Mouse (Mus musculus) heart, embryonic 10.5 days (tissue): ENCODE data around the gene Epor. TPM values are rescaled to one million over a fixed set of nuclear protein-coding genes. Genes with fewer than 3 reads are reported as not detected.

Experiments used
- DNase-seq: peaks from one replicate; pipeline ENCODE4 v3.0.0-alpha.2; 2017; ENCODE audit warnings: low spot score
- H3K27ac ChIP-seq: fragments of 300-500 bp; sonication (generic); 2 replicates; pipeline ENCODE4 v1.5.1; 2016; ENCODE audit warnings: mild to moderate bottlenecking
- H3K27me3 ChIP-seq: fragments of 300-500 bp; sonication (generic); 2 replicates; pipeline ENCODE4 v1.6.1; 2016; ENCODE audit warnings: mild to moderate bottlenecking; ENCODE audit not compliant: poor library complexity, insufficient read depth, severe bottlenecking
- H3K36me3 ChIP-seq: fragments of 300-500 bp; sonication (generic); 2 replicates; pipeline ENCODE4 v1.6.1; 2016; ENCODE audit warnings: mild to moderate bottlenecking, moderate library complexity
- H3K4me1 ChIP-seq: fragments of 300-500 bp; sonication (generic); 2 replicates; pipeline ENCODE4 v1.6.1; 2016; ENCODE audit warnings: mild to moderate bottlenecking
- H3K4me3 ChIP-seq: fragments of 300-500 bp; sonication (generic); 2 replicates; pipeline ENCODE4 v1.5.1; 2016; ENCODE audit warnings: mild to moderate bottlenecking, moderate library complexity
- H3K9me3 ChIP-seq: fragments of 300-500 bp; sonication (generic); 2 replicates; pipeline ENCODE4 v1.6.1; 2016; ENCODE audit warnings: mild to moderate bottlenecking, moderate library complexity
- WGBS: fragments of 180-500 bp; shearing (Covaris S2); methylation state at CpG from one replicate; pipeline ENCODE4 v1.1.7; 2016; 5-methylcytosine and 5-hydroxymethylcytosine counted together
- polyA plus RNA-seq: library from polyadenylated mRNA; unstranded; fragments of >200 nt; fragmentation: Nextera tagmentation; extraction: Ambion mirVana; gene quantifications from 2 replicates; pipeline ENCODE4 v1.2.1, GENCODE M21; 2016

Epor gene
- polyA plus RNA-seq, 1 experiment from 2014 or later = 25.9 TPM

DNA sequence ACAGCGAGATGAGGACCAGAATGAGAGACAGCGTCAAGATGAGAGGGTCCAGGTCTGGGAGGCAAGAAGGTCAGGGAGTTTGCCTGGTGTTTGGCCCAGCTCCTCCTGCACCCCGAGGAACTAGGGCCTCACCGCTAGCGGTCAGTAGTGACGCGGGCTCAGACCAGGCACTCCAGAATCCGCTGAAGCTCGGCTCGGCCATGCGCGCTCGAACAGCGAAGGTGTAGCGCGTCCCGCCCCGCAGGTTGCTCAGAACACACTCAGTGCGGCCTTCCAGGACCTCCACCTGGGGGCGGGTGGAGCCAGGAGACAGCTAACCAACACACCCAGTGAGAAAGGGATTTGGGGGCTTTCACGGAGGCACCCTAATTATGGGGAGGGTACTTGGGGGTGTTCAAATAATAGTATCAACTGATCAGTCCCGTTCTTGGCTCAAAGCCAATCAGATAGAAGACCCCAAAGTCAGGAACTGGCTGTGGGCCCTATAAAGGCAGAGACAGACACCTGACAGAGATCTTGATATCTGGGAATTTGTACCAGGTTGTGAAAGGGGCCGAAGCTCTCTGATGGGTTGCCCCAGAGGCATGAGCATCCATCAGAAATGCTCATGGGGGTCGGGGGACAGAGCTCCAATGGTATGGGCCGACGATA lies 2.6 kb downstream of the Epor start:
- Histone ChIP-seq H3K36me3 (peaks cover 24% of the 10 kb centered on the region), H3K27me3 (peaks cover 46% of the 10 kb centered on the region), H3K4me1 (peaks cover 49% of the 10 kb centered on the region), H3K9me3 (no peaks in the 10 kb centered on the region), H3K27ac (peak overlapping the region; percentile 82; the same call in 1 of the 2 replicates), H3K4me3 (peak overlapping the region; percentile 58)
- 13% methylated on average over 26 of the region's 26 CpGs for WGBS
- no peak for DNase-seq

DNA sequence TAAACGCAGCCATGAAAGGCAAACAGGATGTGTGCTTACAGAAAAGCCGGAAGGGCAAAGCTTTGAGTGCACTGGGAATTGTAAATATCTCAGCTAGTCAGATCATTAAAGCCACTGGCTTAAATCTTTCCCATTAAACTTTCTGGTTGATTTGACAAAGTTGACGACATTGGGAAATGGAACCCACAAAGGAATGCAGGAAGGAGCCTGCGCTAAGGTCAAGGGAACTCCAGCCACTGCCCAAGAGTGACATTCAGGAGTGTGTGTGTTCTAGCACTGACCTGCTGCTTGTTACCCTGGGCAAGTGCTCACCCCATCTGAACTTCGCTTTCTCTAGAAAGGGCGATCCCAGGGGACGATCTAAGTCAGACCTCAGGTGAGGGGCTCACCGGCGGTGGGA lies 3.2 kb downstream of the Epor start:
- no peak for DNase-seq
- Histone ChIP-seq H3K27ac (peak overlapping the region; percentile 82; the same call in 1 of the 2 replicates), H3K27me3 (peaks cover 46% of the 10 kb centered on the region), H3K4me3 (peak overlapping the region; percentile 58), H3K9me3 (no peaks in the 10 kb centered on the region), H3K4me1 (peaks cover 49% of the 10 kb centered on the region), H3K36me3 (peaks cover 24% of the 10 kb centered on the region)
- 48% methylated on average over 9 of the region's 9 CpGs for WGBS

DNA sequence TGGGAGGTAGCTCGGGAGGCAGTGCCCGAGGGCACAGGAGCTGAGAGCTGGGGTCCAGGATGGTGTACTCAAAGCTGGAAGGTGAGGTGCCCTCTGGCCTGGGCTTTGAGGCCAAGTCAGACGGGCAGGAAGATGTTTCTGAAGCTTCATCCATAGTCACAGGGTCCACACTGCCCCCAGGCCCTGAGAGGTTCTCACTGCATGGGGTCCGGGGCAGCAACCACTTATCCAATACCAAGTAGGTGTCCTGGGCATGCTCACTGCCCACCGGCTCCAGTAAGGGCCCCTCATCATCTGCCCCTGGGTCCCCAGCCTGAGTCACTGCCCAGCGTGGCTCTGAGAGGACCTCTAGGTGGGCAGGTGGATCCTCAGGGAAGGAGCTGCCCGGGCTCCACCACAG lies 4.1 kb downstream of the Epor start:
- Histone ChIP-seq H3K36me3 (peaks cover 24% of the 10 kb centered on the region), H3K4me3 (no peak overlapping the region), H3K27me3 (peaks cover 46% of the 10 kb centered on the region), H3K27ac (no peak overlapping the region), H3K9me3 (no peaks in the 10 kb centered on the region), H3K4me1 (peaks cover 49% of the 10 kb centered on the region)
- 80% methylated on average over 7 of the region's 7 CpGs for WGBS
- DNase-seq = no peak

GRCm38 (mm10) chr9:21958372-21958771 lies 4.9 kb downstream of the Epor start:
- Histone ChIP-seq H3K9me3 (no peaks in the 10 kb centered on the region), H3K36me3 (peaks cover 24% of the 10 kb centered on the region), H3K4me3 (peak overlapping the region; percentile 24; the same call in 1 of the 2 replicates), H3K4me1 (peaks cover 41% of the 10 kb centered on the region), H3K27me3 (peaks cover 44% of the 10 kb centered on the region), H3K27ac (no peak overlapping the region)
- WGBS = 72% methylated on average over 5 of the region's 5 CpGs
- no peak for DNase-seq

- Histone ChIP-seq H3K36me3 (peaks cover 24% of the 10 kb centered on the region), H3K9me3 (no peaks in the 10 kb centered on the region), H3K4me3 (peak within 1 kb of the TSS; percentile 73), H3K27ac (peak within 1 kb of the TSS; percentile 94), H3K4me1 (peaks cover 14% of the 10 kb centered on the region), H3K27me3 (peaks cover 20% of the 10 kb centered on the region)
- under 1% methylated on average over 54 of the region's 54 CpGs for WGBS
- DNase-seq = peak; percentile 99
Measured at GRCm38 (mm10) chr9:21955570-21956281, 7.6 kb downstream of the Epor start, which contains the start of gene Swsap1. Gene Swsap1, plus strand, starts transcription at chr9:21955755.

DNA sequence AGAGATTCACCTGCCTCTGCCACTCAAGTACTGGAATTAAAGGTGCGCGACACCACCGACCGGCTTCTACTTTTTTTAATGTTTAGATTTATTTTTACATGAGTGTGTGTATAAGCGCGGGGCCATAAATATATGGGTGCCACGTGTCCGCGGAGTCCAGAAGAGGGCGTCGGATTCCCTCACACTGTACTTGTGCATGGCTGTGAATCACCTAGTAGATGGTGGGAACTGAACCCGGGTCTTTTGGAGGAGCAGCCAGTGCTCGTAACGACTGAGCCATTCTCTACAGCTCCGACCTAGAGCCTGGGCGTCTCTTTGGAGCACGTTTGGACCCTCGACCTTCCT lies 8.1 kb downstream of the Epor start:
- peaks cover 24% of the 10 kb centered on the region for H3K36me3 ChIP-seq

GRCm38 (mm10) chr9:21954635-21955034 lies 8.7 kb downstream of the Epor start:
- Histone ChIP-seq H3K9me3 (no peaks in the 10 kb centered on the region), H3K4me3 (no peak overlapping the region), H3K27ac (no peak overlapping the region), H3K27me3 (peaks cover 12% of the 10 kb centered on the region), H3K4me1 (peaks cover 10% of the 10 kb centered on the region; the same call in 1 of the 2 replicates), H3K36me3 (peaks cover 21% of the 10 kb centered on the region)
- WGBS = 81% methylated on average over 3 of the region's 3 CpGs
- no peak for DNase-seq

More for the DNA sequence above, 8.1 kb downstream of the Epor start:
- Histone ChIP-seq H3K27me3 (peaks cover 15% of the 10 kb centered on the region), H3K4me3 (peak overlapping the region; percentile 73), H3K4me1 (peaks cover 10% of the 10 kb centered on the region; the same call in 1 of the 2 replicates), H3K27ac (peak overlapping the region; percentile 94), H3K9me3 (no peaks in the 10 kb centered on the region)
- WGBS = 2% methylated on average over 18 of the region's 18 CpGs
- no peak for DNase-seq

DNA sequence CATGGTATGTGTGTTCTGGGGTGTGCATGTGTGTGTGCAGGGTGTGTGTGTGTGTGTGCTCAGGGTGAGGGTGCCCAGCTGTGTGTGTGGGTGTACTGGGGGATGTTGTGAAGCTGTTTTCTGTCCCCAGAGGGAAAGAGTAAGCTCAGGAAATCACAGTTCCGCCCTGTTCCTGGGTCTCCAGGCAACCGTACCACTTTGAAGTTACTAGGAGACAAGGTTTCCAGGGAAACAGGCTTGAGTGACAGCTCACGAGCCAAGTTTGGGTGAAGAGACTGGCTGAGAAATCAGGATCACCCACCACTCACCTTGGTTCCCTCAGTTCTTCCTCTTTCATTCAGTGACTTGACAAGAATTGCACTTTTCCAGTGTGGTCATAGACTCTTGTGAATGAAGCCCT lies 9.7 kb downstream of the Epor start:
- H3K36me3 ChIP-seq = peaks cover 12% of the 10 kb centered on the region; the same call in 1 of the 2 replicates
- H3K9me3 ChIP-seq = no peaks in the 10 kb centered on the region
- H3K27me3 ChIP-seq = peaks cover 14% of the 10 kb centered on the region
- H3K4me1 ChIP-seq = peaks cover 10% of the 10 kb centered on the region; the same call in 1 of the 2 replicates
- WGBS = 4% methylated on average over 3 of the region's 3 CpGs
- DNase-seq = no peak
- no peak overlapping the region for H3K4me3 ChIP-seq
- no peak overlapping the region for H3K27ac ChIP-seq

- Histone ChIP-seq H3K36me3 (no peaks in the 10 kb centered on the region), H3K4me1 (peaks cover 13% of the 10 kb centered on the region), H3K27ac (no peak overlapping the region), H3K9me3 (no peaks in the 10 kb centered on the region), H3K4me3 (no peak overlapping the region), H3K27me3 (peaks cover 30% of the 10 kb centered on the region)
- WGBS = 78% methylated on average over 3 of the region's 3 CpGs
- DNase-seq = no peak
Measured at GRCm38 (mm10) chr9:21951977-21952376, 11.3 kb downstream of the Epor start.

DNA sequence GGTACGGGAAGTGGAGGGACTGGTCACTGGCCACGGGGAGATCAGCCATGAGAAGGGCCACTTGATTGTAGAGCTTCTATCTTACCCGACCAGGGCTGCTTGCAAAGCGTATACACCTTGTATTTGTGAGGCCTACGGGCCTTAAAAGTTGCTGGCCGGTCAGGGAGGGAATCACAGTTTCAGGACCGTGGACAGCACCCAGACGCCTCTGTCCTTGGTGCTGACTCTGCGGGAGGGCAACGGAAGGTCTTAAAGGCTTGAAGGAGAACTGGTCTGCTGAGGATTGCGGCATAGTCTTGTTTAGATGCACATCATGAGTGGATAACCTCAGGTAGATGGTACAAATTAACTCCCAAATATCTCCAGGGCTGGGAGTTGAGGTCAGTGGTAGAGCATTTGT lies 13.0 kb downstream of the Epor start:
- 13% methylated on average over 11 of the region's 11 CpGs for WGBS
- H3K4me1 ChIP-seq = peaks cover 6% of the 10 kb centered on the region
- no peaks in the 10 kb centered on the region for H3K9me3 ChIP-seq
- H3K4me3 ChIP-seq = no peak overlapping the region
- no peaks in the 10 kb centered on the region for H3K36me3 ChIP-seq
- no peak for DNase-seq
- H3K27ac ChIP-seq = no peak overlapping the region
- peaks cover 47% of the 10 kb centered on the region for H3K27me3 ChIP-seq

DNA sequence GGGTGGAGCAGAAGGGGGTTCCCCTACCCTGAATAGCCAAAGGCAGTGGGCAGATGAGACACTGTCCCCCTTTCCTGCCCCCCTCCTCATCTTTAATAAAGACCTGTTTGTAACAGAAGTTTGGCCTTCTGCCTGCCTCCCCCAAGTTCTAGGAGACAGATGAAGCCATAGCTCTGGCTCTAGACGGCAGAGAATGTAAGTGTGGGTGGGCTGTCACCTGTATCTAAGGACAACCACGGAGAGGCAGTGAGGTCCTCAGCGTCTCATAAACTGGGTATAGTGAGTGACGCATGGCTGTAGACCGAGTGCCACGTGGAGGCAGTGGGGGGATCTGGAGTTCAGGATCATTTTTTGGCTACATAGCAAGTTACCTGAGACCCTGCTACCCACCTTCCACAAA lies 14.5 kb downstream of the Epor start:
- H3K36me3 ChIP-seq = no peaks in the 10 kb centered on the region

DNA sequence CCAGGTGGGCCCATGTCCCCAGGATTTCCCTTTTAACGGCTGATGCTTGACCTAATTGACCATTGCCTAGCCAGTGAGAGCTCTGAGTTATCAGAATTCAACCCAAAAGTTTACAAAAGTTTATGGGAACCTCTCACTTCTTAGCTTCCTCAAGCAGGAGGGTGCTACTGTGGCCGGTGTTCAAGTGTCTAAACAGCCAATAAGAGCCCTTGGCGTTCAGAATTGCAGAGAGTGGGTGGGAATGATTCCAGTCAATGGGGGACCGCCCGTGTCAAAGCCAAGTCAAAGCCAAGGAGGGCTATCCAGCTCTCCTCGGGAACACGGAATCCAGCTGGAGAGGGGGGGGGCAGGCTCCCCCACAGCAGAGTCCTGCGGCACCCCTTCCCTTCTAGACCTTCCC lies 15.2 kb downstream of the Epor start:
- H3K9me3 ChIP-seq = no peaks in the 10 kb centered on the region
- H3K36me3 ChIP-seq = no peaks in the 10 kb centered on the region
- no peak overlapping the region for H3K4me3 ChIP-seq
- WGBS = 49% methylated on average over 8 of the region's 8 CpGs
- H3K27me3 ChIP-seq = peaks cover 67% of the 10 kb centered on the region
- H3K27ac ChIP-seq = no peak overlapping the region
- H3K4me1 ChIP-seq = peaks cover 15% of the 10 kb centered on the region
- no peak for DNase-seq

More for the DNA sequence above, 14.5 kb downstream of the Epor start:
- 62% methylated on average over 6 of the region's 6 CpGs for WGBS
- H3K27me3 ChIP-seq = peaks cover 60% of the 10 kb centered on the region
- no peaks in the 10 kb centered on the region for H3K9me3 ChIP-seq
- DNase-seq = no peak
- no peak overlapping the region for H3K27ac ChIP-seq
- peaks cover 10% of the 10 kb centered on the region for H3K4me1 ChIP-seq
- H3K4me3 ChIP-seq = no peak overlapping the region

DNA sequence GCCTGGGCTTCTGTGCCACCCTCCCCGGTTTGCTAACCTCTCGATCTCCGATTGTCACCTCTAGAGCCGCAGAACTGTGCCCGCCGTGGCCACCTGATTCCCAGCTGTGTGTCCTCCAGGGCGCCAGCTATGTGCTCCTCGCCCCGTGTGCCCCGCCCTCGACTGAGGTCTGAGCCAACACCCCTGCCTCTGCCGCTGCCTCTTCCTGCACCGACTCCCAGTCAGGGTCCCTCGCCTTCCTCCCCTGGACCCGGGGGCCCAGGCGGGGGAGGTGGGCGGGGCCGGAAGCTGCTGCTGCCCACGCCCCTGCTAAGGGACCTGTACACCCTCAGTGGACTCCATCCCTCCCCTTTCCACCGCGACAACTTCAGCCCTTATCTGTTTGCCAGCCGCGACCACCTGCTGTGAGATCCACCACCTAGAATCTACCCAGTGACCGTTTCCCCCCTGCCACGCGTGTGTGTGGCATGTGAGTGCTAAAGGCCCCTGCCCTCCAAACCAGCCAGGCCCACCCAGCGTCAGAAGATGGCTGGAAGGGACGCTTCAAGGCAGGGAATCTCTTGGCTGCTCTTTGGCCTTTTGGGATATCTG lies 15.7 kb downstream of the Epor start:
- Histone ChIP-seq H3K4me1 (peaks cover 15% of the 10 kb centered on the region), H3K36me3 (no peaks in the 10 kb centered on the region), H3K27ac (no peak overlapping the region), H3K4me3 (peak overlapping the region; percentile 38), H3K9me3 (no peaks in the 10 kb centered on the region), H3K27me3 (peaks cover 72% of the 10 kb centered on the region)
- 4% methylated on average over 23 of the region's 28 CpGs for WGBS
- no peak for DNase-seq
